Mouse (Mus musculus): ENCODE results near the gene Aar2.

DNA sequence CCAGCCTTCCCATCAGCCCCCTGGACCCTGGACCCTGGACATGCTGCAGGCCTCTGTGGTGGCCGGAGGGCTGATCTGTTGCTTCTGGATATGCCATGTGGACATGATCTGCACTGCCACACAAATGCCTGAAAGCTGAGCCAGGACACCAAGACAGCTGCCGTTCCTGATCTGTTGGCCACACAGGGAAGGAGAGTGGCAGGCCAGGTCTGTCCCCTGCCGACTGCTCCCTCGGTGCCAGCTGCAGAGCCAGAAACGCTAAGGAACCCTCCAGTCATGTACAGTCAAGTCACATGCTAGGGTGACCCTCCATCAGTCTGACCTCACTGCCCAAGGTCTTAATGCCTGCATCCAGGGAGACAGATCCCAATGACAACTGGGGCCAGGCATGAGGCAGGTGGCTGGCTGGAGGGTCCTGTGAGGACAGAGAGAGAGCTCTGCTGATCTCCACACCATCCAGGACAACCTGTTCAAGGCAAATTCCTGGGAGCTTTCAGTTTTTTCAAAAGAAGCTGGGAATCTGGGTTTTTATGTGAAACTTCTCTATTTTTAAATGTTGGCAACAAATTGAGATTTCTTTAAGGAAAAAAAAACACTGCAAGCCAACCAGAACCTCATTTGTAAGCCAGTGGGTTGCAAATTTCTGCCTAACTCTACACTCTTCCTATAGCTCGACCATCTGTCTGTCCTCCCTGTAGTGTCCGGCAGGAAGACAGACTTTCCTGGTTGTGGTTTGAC lies 29.6 kb downstream of the Aar2 start:
- TF ChIP-seq POLR2A (IDR thresholded peaks at IDR 0.05; ENCODE audit: insufficient read depth, low read length) (no peak), EP300 (IDR thresholded peaks at IDR 0.05; ENCODE audit: insufficient read depth, low read depth, low read length) (no peak), CTCF (IDR thresholded peaks at IDR 0.05; ENCODE audit: low read depth, low read length) (no peak)
